Mouse (Mus musculus): ENCODE results near the gene Gm20517. TPM values are rescaled to one million over a fixed set of nuclear protein-coding genes. Genes with fewer than 3 reads are reported as not detected.
"Not testable (repeated sequence)": the region's sequence is repeated elsewhere in the genome, so short reads cannot be mapped to it uniquely, and the experiment has no call there.

The Gm20517 gene
- polyA plus RNA-seq, 1 experiment = 11.9 TPM

- Histone ChIP-seq H3K4me3 (ENCODE audit: low read depth, low read length) (no peak overlapping the region), H3K4me1 (ENCODE audit: control insufficient read depth, insufficient read depth, low read length) (no peaks in the 10 kb centered on the region), H3K36me3 (ENCODE audit: control insufficient read depth, insufficient read depth, low read length, poor library complexity, severe bottlenecking) (peaks cover 5% of the 10 kb centered on the region), H3K9ac (ENCODE audit: low read depth, poor library complexity, severe bottlenecking) (no peak overlapping the region), H3K27ac (ENCODE audit: insufficient read depth, low read length) (no peak overlapping the region), H3K9me3 (replicated peaks; ENCODE audit: control insufficient read depth, insufficient read depth, low read length, poor library complexity, severe bottlenecking) (no peaks in the 10 kb centered on the region), H3K27me3 (ENCODE audit: control insufficient read depth, insufficient read depth, low read length, poor library complexity, severe bottlenecking) (no peaks in the 10 kb centered on the region)
- TF ChIP-seq CTCF (IDR thresholded peaks at IDR 0.05; ENCODE audit: low read depth, low read length) (no peak), POLR2A (IDR thresholded peaks at IDR 0.05; ENCODE audit: insufficient read depth, low read length) (no peak), EP300 (IDR thresholded peaks at IDR 0.05; ENCODE audit: insufficient read depth, low read depth, low read length) (no peak)
Observed at GRCm38 (mm10) chr17:47616652-47617051, 5.3 kb downstream of the Gm20517 start.

GRCm38 (mm10) chr17:47617605-47618307, 6.4 kb downstream of the Gm20517 start:
- no peaks in the 10 kb centered on the region for H3K27me3 ChIP-seq (ENCODE audit: control insufficient read depth, insufficient read depth, low read length, poor library complexity, severe bottlenecking)
- H3K9ac ChIP-seq (ENCODE audit: low read depth, poor library complexity, severe bottlenecking) = no peak overlapping the region
- TF ChIP-seq POLR2A (IDR thresholded peaks at IDR 0.05; ENCODE audit: insufficient read depth, low read length) (no peak), EP300 (IDR thresholded peaks at IDR 0.05; ENCODE audit: insufficient read depth, low read depth, low read length) (no peak), CTCF (IDR thresholded peaks at IDR 0.05; ENCODE audit: low read depth, low read length) (no peak)
- H3K4me1 ChIP-seq (ENCODE audit: control insufficient read depth, insufficient read depth, low read length) = no peaks in the 10 kb centered on the region
- no peak overlapping the region for H3K4me3 ChIP-seq (ENCODE audit: low read depth, low read length)
- H3K9me3 ChIP-seq (replicated peaks; ENCODE audit: control insufficient read depth, insufficient read depth, low read length, poor library complexity, severe bottlenecking) = no peaks in the 10 kb centered on the region
- peaks cover 12% of the 10 kb centered on the region for H3K36me3 ChIP-seq (ENCODE audit: control insufficient read depth, insufficient read depth, low read length, poor library complexity, severe bottlenecking)
- H3K27ac ChIP-seq (ENCODE audit: insufficient read depth, low read length) = no peak overlapping the region

- Histone ChIP-seq H3K9ac (ENCODE audit: low read depth, poor library complexity, severe bottlenecking) (no peak overlapping the region), H3K4me3 (ENCODE audit: low read depth, low read length) (no peak overlapping the region), H3K36me3 (ENCODE audit: control insufficient read depth, insufficient read depth, low read length, poor library complexity, severe bottlenecking) (peaks cover 13% of the 10 kb centered on the region), H3K4me1 (ENCODE audit: control insufficient read depth, insufficient read depth, low read length) (no peaks in the 10 kb centered on the region), H3K27ac (ENCODE audit: insufficient read depth, low read length) (no peak overlapping the region), H3K27me3 (ENCODE audit: control insufficient read depth, insufficient read depth, low read length, poor library complexity, severe bottlenecking) (no peaks in the 10 kb centered on the region), H3K9me3 (replicated peaks; ENCODE audit: control insufficient read depth, insufficient read depth, low read length, poor library complexity, severe bottlenecking) (no peaks in the 10 kb centered on the region)
- TF ChIP-seq CTCF (IDR thresholded peaks at IDR 0.05; ENCODE audit: low read depth, low read length) (no peak), EP300 (IDR thresholded peaks at IDR 0.05; ENCODE audit: insufficient read depth, low read depth, low read length) (no peak), POLR2A (IDR thresholded peaks at IDR 0.05; ENCODE audit: insufficient read depth, low read length) (no peak)
Observed at GRCm38 (mm10) chr17:47618556-47619311, 7.3 kb downstream of the Gm20517 start.

GRCm38 (mm10) chr17:47622912-47623554, 11.6 kb downstream of the Gm20517 start:
- Histone ChIP-seq H3K9ac (ENCODE audit: low read depth, poor library complexity, severe bottlenecking) (no peak overlapping the region), H3K4me3 (ENCODE audit: low read depth, low read length) (no peak overlapping the region), H3K4me1 (ENCODE audit: control insufficient read depth, insufficient read depth, low read length) (no peaks in the 10 kb centered on the region), H3K36me3 (ENCODE audit: control insufficient read depth, insufficient read depth, low read length, poor library complexity, severe bottlenecking) (peaks cover 10% of the 10 kb centered on the region), H3K9me3 (replicated peaks; ENCODE audit: control insufficient read depth, insufficient read depth, low read length, poor library complexity, severe bottlenecking) (no peaks in the 10 kb centered on the region), H3K27me3 (ENCODE audit: control insufficient read depth, insufficient read depth, low read length, poor library complexity, severe bottlenecking) (no peaks in the 10 kb centered on the region), H3K27ac (ENCODE audit: insufficient read depth, low read length) (no peak overlapping the region)
- TF ChIP-seq EP300 (IDR thresholded peaks at IDR 0.05; ENCODE audit: insufficient read depth, low read depth, low read length) (no peak), POLR2A (IDR thresholded peaks at IDR 0.05; ENCODE audit: insufficient read depth, low read length) (no peak), CTCF (IDR thresholded peaks at IDR 0.05; ENCODE audit: low read depth, low read length) (no peak)

DNA sequence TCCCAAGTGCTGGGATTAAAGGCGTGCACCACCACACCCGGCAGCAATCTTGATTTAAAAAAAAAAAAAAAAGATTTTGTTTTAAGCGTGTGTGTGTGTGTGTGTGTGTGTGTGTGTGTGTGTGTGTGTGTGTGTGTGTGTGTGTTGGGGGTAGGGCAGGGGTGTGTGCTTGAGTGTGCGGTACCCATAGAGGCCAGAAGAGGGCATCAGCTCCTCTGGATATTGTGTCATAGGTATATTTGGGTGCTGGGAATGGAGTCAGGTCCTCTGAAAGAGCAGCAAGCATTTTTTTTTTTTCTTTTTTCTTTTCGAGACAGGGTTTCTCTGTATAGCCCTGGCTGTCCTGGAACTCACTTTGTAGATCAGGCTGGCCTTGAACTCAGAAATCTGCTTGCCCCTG, 13.2 kb downstream of the Gm20517 start:
- H3K27me3 ChIP-seq (ENCODE audit: control insufficient read depth, insufficient read depth, low read length, poor library complexity, severe bottlenecking); H3K36me3 ChIP-seq (ENCODE audit: control insufficient read depth, insufficient read depth, low read length, poor library complexity, severe bottlenecking); H3K9me3 ChIP-seq (replicated peaks; ENCODE audit: control insufficient read depth, insufficient read depth, low read length, poor library complexity, severe bottlenecking); H3K27ac ChIP-seq (ENCODE audit: insufficient read depth, low read length); H3K4me1 ChIP-seq (ENCODE audit: control insufficient read depth, insufficient read depth, low read length); H3K4me3 ChIP-seq (ENCODE audit: low read depth, low read length); H3K9ac ChIP-seq (ENCODE audit: low read depth, poor library complexity, severe bottlenecking): not testable (repeated sequence)
- peak; percentile 34 for TF ChIP-seq CTCF (IDR thresholded peaks at IDR 0.05; ENCODE audit: low read depth, low read length)

DNA sequence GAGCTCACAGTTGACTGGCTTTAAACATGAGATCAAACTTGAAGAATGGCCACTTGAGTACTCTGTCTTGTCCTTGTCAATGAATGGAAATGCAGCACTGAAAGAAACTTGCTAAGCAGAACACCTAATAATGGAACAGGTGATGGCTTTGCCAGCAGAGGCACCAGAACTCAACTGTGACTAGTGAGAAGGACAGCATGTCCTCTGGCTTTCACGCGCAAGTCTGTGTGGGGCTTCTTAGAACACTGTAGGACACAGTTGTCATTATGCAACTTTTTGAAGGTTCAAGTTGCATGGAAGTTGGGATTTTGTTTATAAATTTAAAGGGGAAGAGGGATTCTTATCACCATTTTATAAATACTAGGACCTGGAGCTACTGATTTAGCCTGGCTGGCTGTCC, 13.7 kb downstream of the Gm20517 start:
- Histone ChIP-seq H3K9ac (ENCODE audit: low read depth, poor library complexity, severe bottlenecking) (no peak overlapping the region), H3K36me3 (ENCODE audit: control insufficient read depth, insufficient read depth, low read length, poor library complexity, severe bottlenecking) (peaks cover 10% of the 10 kb centered on the region), H3K4me3 (ENCODE audit: low read depth, low read length) (no peak overlapping the region), H3K4me1 (ENCODE audit: control insufficient read depth, insufficient read depth, low read length) (no peaks in the 10 kb centered on the region), H3K9me3 (replicated peaks; ENCODE audit: control insufficient read depth, insufficient read depth, low read length, poor library complexity, severe bottlenecking) (no peaks in the 10 kb centered on the region), H3K27me3 (ENCODE audit: control insufficient read depth, insufficient read depth, low read length, poor library complexity, severe bottlenecking) (no peaks in the 10 kb centered on the region), H3K27ac (ENCODE audit: insufficient read depth, low read length) (no peak overlapping the region)
- TF ChIP-seq CTCF (IDR thresholded peaks at IDR 0.05; ENCODE audit: low read depth, low read length) = no peak
- no peak for TF ChIP-seq POLR2A (IDR thresholded peaks at IDR 0.05; ENCODE audit: insufficient read depth, low read length)
- TF ChIP-seq EP300 (IDR thresholded peaks at IDR 0.05; ENCODE audit: insufficient read depth, low read depth, low read length) = no peak
